Mouse (Mus musculus) liver, embryonic 11.5 days (tissue): Measurements from ENCODE around the gene Nap1l2. TPM values are rescaled to one million over a fixed set of nuclear protein-coding genes. Genes with fewer than 3 reads are reported as not detected.

ENCODE experiments used
- ATAC-seq: fragments of 200-750 bp; cut with Nextera tagmentation; replicated peaks from 2 replicates; pipeline ENCODE4 v1.8.0; 2017; ENCODE audit warnings: moderate number of reproducible peaks, mild to moderate bottlenecking, moderate TSS enrichment, moderate library complexity; ENCODE audit not compliant: low FRiP score
- DNase-seq: peaks from one replicate; pipeline ENCODE4 v3.0.0-alpha.2; 2017; ENCODE audit warnings: low spot score
- H3K27ac ChIP-seq: fragments of 300-500 bp; sonication (generic); 2 replicates; pipeline ENCODE4 v1.5.1; 2014; ENCODE audit warnings: mild to moderate bottlenecking, low read depth, low read length, control low read depth
- H3K27me3 ChIP-seq: fragments of 300-500 bp; sonication (generic); replicated peaks from 2 replicates; pipeline ENCODE4 v1.6.1; 2014; ENCODE audit warnings: low read length, mixed read lengths; ENCODE audit not compliant: control insufficient read depth, insufficient read depth
- H3K36me3 ChIP-seq: fragments of 300-500 bp; sonication (generic); 2 replicates; pipeline ENCODE4 v1.6.1; 2014; ENCODE audit warnings: mild to moderate bottlenecking, low read length, moderate library complexity, mixed read lengths; ENCODE audit not compliant: control insufficient read depth, insufficient read depth
- H3K4me1 ChIP-seq: fragments of 300-500 bp; sonication (generic); replicated peaks from 2 replicates; pipeline ENCODE4 v1.6.1; 2014; ENCODE audit warnings: low read length, mixed read lengths; ENCODE audit not compliant: control insufficient read depth, insufficient read depth
- H3K4me2 ChIP-seq: fragments of 300-500 bp; sonication (generic); 2 replicates; pipeline ENCODE4 v1.6.1; 2014; ENCODE audit warnings: mild to moderate bottlenecking, control low read depth, moderate library complexity
- H3K4me3 ChIP-seq: fragments of 300-500 bp; sonication (generic); 2 replicates; pipeline ENCODE4 v1.5.1; 2014; ENCODE audit warnings: low read depth, low read length, control low read depth
- H3K9ac ChIP-seq: fragments of 300-500 bp; sonication (generic); 2 replicates; pipeline ENCODE4 v1.6.1; 2014; ENCODE audit warnings: low read depth, low read length, control low read depth
- H3K9me3 ChIP-seq: fragments of 300-500 bp; sonication (generic); 2 replicates; pipeline ENCODE4 v1.6.1; 2016; ENCODE audit warnings: low read length, inconsistent platforms, mixed read lengths; ENCODE audit not compliant: control insufficient read depth
- WGBS: fragments of 180-500 bp; shearing (Covaris S2); extraction: QIAGEN DNeasy Blood & Tissue Kit; methylation state at CpG from one replicate; pipeline ENCODE4 v1.1.7; 2014; 5-methylcytosine and 5-hydroxymethylcytosine counted together
- polyA plus RNA-seq: library from polyadenylated mRNA; unstranded; fragments of >200 nt; fragmentation: Nextera tagmentation; extraction: Ambion mirVana; gene quantifications from 2 replicates; pipeline ENCODE4 v1.2.1, GENCODE M21; 2014

The Nap1l2 gene
- polyA plus RNA-seq, 1 experiment from 2014 or later = 0.58 TPM

DNA sequence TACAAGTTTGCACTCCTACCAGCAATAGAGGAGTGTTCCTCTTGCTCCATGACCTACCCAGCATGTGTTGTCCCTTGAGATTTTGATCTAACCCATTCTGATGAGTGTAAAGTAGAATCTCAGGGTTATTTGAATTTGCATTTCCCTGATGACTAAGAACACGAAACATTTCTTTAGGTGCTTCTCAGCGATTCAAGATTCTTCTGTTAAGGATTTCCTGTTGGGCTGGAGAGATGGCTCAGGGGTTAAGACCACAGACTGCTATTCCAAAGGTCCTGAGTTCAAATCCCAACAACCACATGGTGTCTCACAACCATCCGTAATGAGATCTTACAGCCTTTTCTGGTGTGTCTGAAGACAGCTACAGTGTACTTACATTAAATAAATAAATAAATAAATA is 47.9 kb downstream of the Nap1l2 start:
- Histone ChIP-seq H3K9me3 (no peaks in the 10 kb centered on the region), H3K27me3 (no peaks in the 10 kb centered on the region; the same call in 1 of the 2 replicates), H3K9ac (no peak overlapping the region), H3K4me2 (no peak overlapping the region), H3K36me3 (no peaks in the 10 kb centered on the region), H3K27ac (no peak overlapping the region), H3K4me3 (no peak overlapping the region), H3K4me1 (no peaks in the 10 kb centered on the region)
- DNase-seq (no peak), ATAC-seq (no peak)
- WGBS = 76% methylated on average over 3 of the region's 3 CpGs

Other genes starting within 250 kb of the Nap1l2 start
- gene Cdx4, start 134.8 kb upstream of the Nap1l2 start, polyA plus RNA-seq = not detected in 2 replicates
- 1.3 and 1.6 TPM in 2 replicates for gene Chic1, start 169.8 kb upstream of the Nap1l2 start, polyA plus RNA-seq
- gene Tsx, start 227.8 kb upstream of the Nap1l2 start, polyA plus RNA-seq = not detected in 2 replicates
- gene Gm26992, start 235.4 kb upstream of the Nap1l2 start, polyA plus RNA-seq = not detected in 2 replicates